Mouse (Mus musculus) C2C12 (cell line): ENCODE measurements around the gene Stox2. TPM values are rescaled to one million over a fixed set of nuclear protein-coding genes. Genes with fewer than 3 reads are reported as not detected.

Source experiments
- H3K27me3 ChIP-seq: one replicate; pipeline ENCODE4 v1.6.1; 2011; ENCODE audit not compliant: control insufficient read depth, insufficient read depth, insufficient read length
- H3K36me3 ChIP-seq: one replicate; pipeline ENCODE4 v1.6.1; 2011; ENCODE audit not compliant: control insufficient read depth, insufficient read depth
- H3K4me3 ChIP-seq: one replicate; pipeline ENCODE4 v1.5.1; 2011; ENCODE audit warnings: mild to moderate bottlenecking, control low read depth; ENCODE audit not compliant: poor library complexity, insufficient read depth, severe bottlenecking
- H3K79me2 ChIP-seq: one replicate; pipeline ENCODE4 v1.6.1; 2011; ENCODE audit not compliant: control insufficient read depth, insufficient read depth
- H3K79me3 ChIP-seq: one replicate; pipeline ENCODE4 v1.6.1; 2011; ENCODE audit warnings: low read depth, control low read depth
- H3ac ChIP-seq: one replicate; pipeline ENCODE3; 2011; ENCODE audit warnings: low read depth; ENCODE audit not compliant: control insufficient read depth, insufficient read length
- CEBPB ChIP-seq: IDR thresholded peaks from one replicate; pipeline ENCODE4 v1.6.1; 2011; ENCODE audit warnings: low read depth, mild to moderate bottlenecking, control low read depth, moderate library complexity
- CTCF ChIP-seq: IDR thresholded peaks from one replicate; pipeline ENCODE4 v1.5.1; 2011; ENCODE audit not compliant: control insufficient read depth, insufficient read depth, insufficient read length
- FOSL1 ChIP-seq: IDR thresholded peaks from one replicate; pipeline ENCODE4 v1.8.0; 2011; ENCODE audit warnings: mild to moderate bottlenecking, low read length; ENCODE audit not compliant: poor library complexity, insufficient read depth, severe bottlenecking
- MAX ChIP-seq: IDR thresholded peaks from one replicate; pipeline ENCODE4 v1.6.1; 2011; ENCODE audit warnings: mild to moderate bottlenecking, control low read depth
- MYOD1 ChIP-seq: IDR thresholded peaks from one replicate; pipeline ENCODE4 v1.6.1; 2011; ENCODE audit warnings: low read depth; ENCODE audit not compliant: control insufficient read depth, insufficient read length
- MYOG ChIP-seq: IDR thresholded peaks from one replicate; pipeline ENCODE4 v1.6.1; 2011; ENCODE audit not compliant: control insufficient read depth, insufficient read length; ENCODE audit errors: extremely low read depth
- USF1 ChIP-seq: IDR thresholded peaks from one replicate; pipeline ENCODE4 v1.6.1; 2011; ENCODE audit warnings: low read depth, mild to moderate bottlenecking, control low read depth, moderate library complexity
- polyA plus RNA-seq: library from polyadenylated mRNA; unstranded; fragments of >200 nt; fragmentation: generic; extraction: Trizol; gene quantifications from one replicate; pipeline ENCODE4 v1.2.1, GENCODE M21; 2012; ENCODE audit warnings: missing spikeins

The Stox2 gene
- polyA plus RNA-seq, 1 experiment: 0.01 TPM

GRCm38 (mm10) chr8:47191444-47192365 is 254.5 kb downstream of the Stox2 start:
- no peaks in the 10 kb centered on the region for H3K27me3 ChIP-seq
- H3ac ChIP-seq: no peak overlapping the region
- TF ChIP-seq MYOG: no peak
- TF ChIP-seq MYOD1: no peak
- TF ChIP-seq MAX: no peak
- TF ChIP-seq FOSL1: no peak
- TF ChIP-seq USF1: no peak
- TF ChIP-seq CTCF: no peak
- TF ChIP-seq CEBPB: no peak

GRCm38 (mm10) chr8:47185396-47185795 is 260.8 kb downstream of the Stox2 start:
- H3ac ChIP-seq: no peak overlapping the region
- H3K79me2 ChIP-seq: no peaks in the 10 kb centered on the region
- H3K4me3 ChIP-seq: no peak overlapping the region
- TF ChIP-seq USF1 (no peak), MAX (no peak), FOSL1 (no peak), CEBPB (no peak), MYOD1 (no peak), CTCF (no peak), MYOG (no peak)
- no peaks in the 10 kb centered on the region for H3K79me3 ChIP-seq
- no peaks in the 10 kb centered on the region for H3K27me3 ChIP-seq
- no peaks in the 10 kb centered on the region for H3K36me3 ChIP-seq

More at GRCm38 (mm10) chr8:47191444-47192365, 254.5 kb downstream of the Stox2 start:
- H3K79me2 ChIP-seq: no peaks in the 10 kb centered on the region
- H3K79me3 ChIP-seq: no peaks in the 10 kb centered on the region
- H3K36me3 ChIP-seq: no peaks in the 10 kb centered on the region
- H3K4me3 ChIP-seq: no peak overlapping the region

- peaks cover 3% of the 10 kb centered on the region for H3K27me3 ChIP-seq
- H3ac ChIP-seq: no peak overlapping the region
- H3K79me2 ChIP-seq: no peaks in the 10 kb centered on the region
- no peaks in the 10 kb centered on the region for H3K36me3 ChIP-seq
- H3K79me3 ChIP-seq: no peaks in the 10 kb centered on the region
- no peak overlapping the region for H3K4me3 ChIP-seq
- TF ChIP-seq FOSL1: no peak
- no peak for TF ChIP-seq CEBPB
- TF ChIP-seq USF1: no peak
- no peak for TF ChIP-seq CTCF
- no peak for TF ChIP-seq MYOG
Observed at GRCm38 (mm10) chr8:47182771-47183558, 263.2 kb downstream of the Stox2 start.

- Histone ChIP-seq H3K27me3 (peaks cover 3% of the 10 kb centered on the region), H3K4me3 (no peak overlapping the region), H3ac (no peak overlapping the region), H3K36me3 (no peaks in the 10 kb centered on the region), H3K79me3 (no peaks in the 10 kb centered on the region), H3K79me2 (no peaks in the 10 kb centered on the region)
- no peak for TF ChIP-seq CEBPB
Observed at GRCm38 (mm10) chr8:47182292-47182691, 263.9 kb downstream of the Stox2 start.

GRCm38 (mm10) chr8:47181032-47181698 is 265.0 kb downstream of the Stox2 start:
- no peak for TF ChIP-seq FOSL1
- TF ChIP-seq MYOG: no peak
- no peak for TF ChIP-seq MYOD1
- TF ChIP-seq CEBPB: no peak
- no peak for TF ChIP-seq CTCF
- no peak for TF ChIP-seq MAX
- no peak for TF ChIP-seq USF1
- Histone ChIP-seq H3K79me3 (no peaks in the 10 kb centered on the region), H3ac (no peak overlapping the region), H3K36me3 (no peaks in the 10 kb centered on the region), H3K4me3 (no peak overlapping the region), H3K79me2 (no peaks in the 10 kb centered on the region), H3K27me3 (peaks cover 3% of the 10 kb centered on the region)
